Mouse (Mus musculus): ENCODE results near the gene Cenpl. TPM values are rescaled to one million over a fixed set of nuclear protein-coding genes. Genes with fewer than 3 reads are reported as not detected.

Gene Cenpl
- polyA plus RNA-seq, 1 experiment from 2014 or later = 37.1 TPM

Other genes with a start within 250 kb of the Cenpl start
- 3.4 TPM in 2 replicates for gene Rc3h1, start 164.3 kb upstream of the Cenpl start, polyA plus RNA-seq (2015; fragmentation: Nextera tagmentation; extraction: Ambion mirVana)
- gene Serpinc1, start 92.1 kb upstream of the Cenpl start, polyA plus RNA-seq (2015; fragmentation: Nextera tagmentation; extraction: Ambion mirVana) = 1,260 and 1,401 TPM in 2 replicates
- gene Zbtb37, start 35.9 kb upstream of the Cenpl start, polyA plus RNA-seq (2015; fragmentation: Nextera tagmentation; extraction: Ambion mirVana) = 1.8 and 1.9 TPM in 2 replicates
- 25.6 and 26.5 TPM in 2 replicates for gene Dars2, start 55 bp upstream of the Cenpl start, polyA plus RNA-seq (2015; fragmentation: Nextera tagmentation; extraction: Ambion mirVana)
- 5.2 and 5.6 TPM in 2 replicates for gene Klhl20, start 60.8 kb downstream of the Cenpl start, polyA plus RNA-seq (2015; fragmentation: Nextera tagmentation; extraction: Ambion mirVana)
- not detected in 2 replicates for gene Ankrd45, start 72.0 kb downstream of the Cenpl start, polyA plus RNA-seq (2015; fragmentation: Nextera tagmentation; extraction: Ambion mirVana)
- gene Tex50, start 88.6 kb downstream of the Cenpl start, polyA plus RNA-seq (2015; fragmentation: Nextera tagmentation; extraction: Ambion mirVana) = not detected in 2 replicates
- gene Prdx6, start 180.5 kb downstream of the Cenpl start, polyA plus RNA-seq (2015; fragmentation: Nextera tagmentation; extraction: Ambion mirVana) = 383 and 398 TPM in 2 replicates